Mouse (Mus musculus): Measurements from ENCODE around the gene Lrrfip1. TPM values are rescaled to one million over a fixed set of nuclear protein-coding genes. Genes with fewer than 3 reads are reported as not detected.

Gene Lrrfip1
- total RNA-seq, 2 experiments from 2014 or later: 131 to 149 TPM

DNA sequence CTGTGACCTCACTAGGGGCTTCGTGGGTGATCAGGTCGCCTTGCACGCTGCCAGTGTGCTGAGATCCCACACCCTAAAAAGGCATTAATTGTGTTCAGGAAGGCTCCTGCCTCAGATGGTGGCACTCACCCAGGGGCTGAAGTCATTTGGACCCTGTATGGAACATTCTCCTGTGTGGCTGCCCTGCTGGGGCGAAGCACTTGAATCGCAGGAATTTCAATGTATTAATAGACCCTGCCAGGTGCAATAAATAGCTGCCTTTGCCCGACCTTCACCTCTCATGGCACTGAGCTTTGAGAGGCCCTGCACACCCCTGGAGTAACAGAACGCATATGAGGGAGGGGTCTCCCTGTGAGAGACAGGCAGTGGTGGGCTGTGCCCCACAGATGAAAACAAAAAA lies 17.0 kb downstream of the Lrrfip1 start:
- Histone ChIP-seq H3K4me3 (no peak overlapping the region), H3K27ac (peak overlapping the region; percentile 82)
- intact Hi-C loops (cut with DNase I): loop anchor here (5.0 kb wide), 1 partner anchor 33 kb away; no protein-coding TSS in a partner anchor
- no peak for TF ChIP-seq CTCF (IDR thresholded peaks at IDR 0.05)
- peak; percentile 69 for DNase-seq

DNA sequence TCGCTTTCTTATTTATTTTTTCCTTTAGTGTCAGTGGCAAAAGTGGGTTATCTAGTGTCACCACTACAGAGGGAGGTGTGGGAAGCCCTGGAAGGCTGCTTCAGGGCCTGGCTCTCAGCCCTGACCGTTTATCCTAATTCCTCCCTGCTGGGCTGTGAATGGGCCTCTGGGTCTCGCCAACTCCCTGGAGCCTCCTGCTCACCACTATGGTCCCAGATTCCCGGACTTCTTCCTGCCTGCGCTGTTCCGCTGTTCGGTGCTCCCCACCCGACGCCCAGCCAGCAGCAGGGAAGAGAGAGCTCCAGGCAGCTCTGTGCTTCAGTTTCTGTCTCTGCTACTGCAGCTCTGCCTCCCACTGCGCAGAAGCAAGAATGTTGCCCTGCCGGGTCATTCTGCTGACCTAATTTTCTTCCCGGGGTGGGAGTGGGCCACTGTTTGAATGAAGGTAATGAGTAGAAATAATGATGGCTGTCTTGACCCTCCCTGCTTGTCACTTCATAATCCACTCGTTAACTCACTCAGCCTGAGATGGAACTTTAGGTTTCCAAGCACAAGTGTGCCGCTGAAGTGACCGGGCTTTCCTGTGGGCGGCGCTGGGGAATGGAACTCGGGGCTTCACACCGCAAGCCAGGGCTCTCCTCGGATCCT lies 18.7 kb downstream of the Lrrfip1 start:
- intact Hi-C loops (cut with DNase I): loop anchor here (5.0 kb wide), 1 partner anchor 35 kb away; no protein-coding TSS in a partner anchor
- Histone ChIP-seq H3K27ac (peak overlapping the region; percentile 82), H3K4me3 (peak overlapping the region; percentile 57)
- DNase-seq: peak; percentile 68
- TF ChIP-seq CTCF (IDR thresholded peaks at IDR 0.05): no peak; the same call in 1 of the 2 replicates

DNA sequence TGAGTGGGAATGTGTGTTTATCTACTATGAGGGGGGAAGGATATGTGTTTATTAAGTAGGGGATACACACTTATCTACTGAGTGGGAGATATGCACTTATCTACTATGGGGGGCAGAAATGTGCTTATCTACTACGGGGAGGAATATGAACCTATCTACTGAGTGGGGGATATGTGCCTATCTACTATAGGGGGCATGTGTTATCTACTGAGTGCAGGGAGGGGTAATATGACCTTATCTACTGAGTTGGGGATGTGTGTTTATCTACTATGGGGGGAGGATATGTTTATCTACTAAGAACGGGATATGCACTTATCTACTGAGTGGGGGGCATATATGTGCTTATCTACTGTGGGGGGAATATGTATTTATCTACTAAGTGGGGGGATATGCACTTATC lies 20.8 kb downstream of the Lrrfip1 start:
- TF ChIP-seq CTCF (IDR thresholded peaks at IDR 0.05): no peak
- DNase-seq: no peak
- Histone ChIP-seq H3K27ac (no peak overlapping the region), H3K4me3 (no peak overlapping the region)
- intact Hi-C loops (cut with DNase I): loop anchor here (5.0 kb wide), 1 partner anchor 37 kb away; no protein-coding TSS in a partner anchor

DNA sequence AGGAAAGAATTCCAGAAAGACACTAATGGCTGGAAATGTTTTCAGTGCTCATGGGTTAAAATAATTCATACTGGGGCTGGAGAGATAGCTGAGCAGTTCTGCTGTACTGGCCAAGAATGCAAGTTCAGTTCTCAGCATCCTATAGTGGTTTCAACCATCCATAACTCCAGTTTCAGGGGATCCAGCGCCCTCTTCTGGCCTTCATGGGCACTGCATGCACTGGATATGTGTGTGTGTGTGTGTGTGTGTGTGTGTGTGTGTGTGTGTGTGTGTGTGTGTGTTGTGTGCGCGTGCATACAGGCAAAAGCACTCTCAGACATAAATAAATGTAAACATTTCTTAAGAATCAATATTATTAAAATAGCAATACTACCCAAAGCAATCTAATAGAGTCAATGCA lies 22.8 kb downstream of the Lrrfip1 start:
- peak; percentile 55 for TF ChIP-seq CTCF (IDR thresholded peaks at IDR 0.05)
- H3K4me3 ChIP-seq: no peak overlapping the region
- intact Hi-C loops (cut with DNase I): loop anchor here (5.0 kb wide), 1 partner anchor 49 kb away; no protein-coding TSS in a partner anchor
- no peak overlapping the region for H3K27ac ChIP-seq
- no peak for DNase-seq

DNA sequence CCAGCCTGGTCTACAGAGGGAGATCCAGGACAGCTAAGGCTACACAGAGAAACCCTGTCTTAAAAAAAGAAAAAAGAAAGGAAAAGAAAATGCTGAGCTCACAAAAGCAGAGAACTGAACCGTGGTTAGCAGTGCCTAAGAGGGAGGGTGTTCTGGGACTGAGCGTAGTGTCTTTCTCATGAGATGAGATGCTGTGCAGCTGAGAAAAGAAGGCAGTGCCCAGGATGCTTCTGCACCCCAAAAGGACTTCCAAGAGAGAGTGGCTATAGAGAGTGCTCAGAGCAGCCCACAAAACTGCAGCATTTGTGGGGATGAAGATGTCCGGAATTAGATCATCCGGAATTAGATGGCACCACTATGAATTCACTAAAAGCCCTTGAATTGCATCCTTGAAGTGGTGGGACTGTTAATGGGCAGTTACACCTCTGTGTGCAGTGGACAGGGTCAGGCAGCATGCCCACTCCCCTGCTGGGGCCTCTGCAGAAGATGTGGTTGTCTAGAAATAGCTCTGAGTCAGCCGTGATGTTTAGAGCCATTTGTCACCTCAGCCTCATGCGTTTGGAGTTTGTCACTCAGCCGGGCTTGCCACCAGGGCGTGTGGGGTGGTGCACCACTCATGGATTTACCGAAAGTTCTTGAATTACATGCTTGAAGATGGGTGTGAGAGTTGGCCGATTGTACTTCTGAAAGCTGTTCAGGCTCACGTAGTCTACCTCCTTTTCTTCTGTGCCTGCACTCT lies 23.8 kb downstream of the Lrrfip1 start:
- Histone ChIP-seq H3K4me3 (no peak overlapping the region), H3K27ac (peak overlapping the region; percentile 82)
- intact Hi-C loops (cut with DNase I): loop anchor here (5.0 kb wide), 1 partner anchor 50 kb away; no protein-coding TSS in a partner anchor
- DNase-seq: peak; percentile 73
- TF ChIP-seq CTCF (IDR thresholded peaks at IDR 0.05): no peak

DNA sequence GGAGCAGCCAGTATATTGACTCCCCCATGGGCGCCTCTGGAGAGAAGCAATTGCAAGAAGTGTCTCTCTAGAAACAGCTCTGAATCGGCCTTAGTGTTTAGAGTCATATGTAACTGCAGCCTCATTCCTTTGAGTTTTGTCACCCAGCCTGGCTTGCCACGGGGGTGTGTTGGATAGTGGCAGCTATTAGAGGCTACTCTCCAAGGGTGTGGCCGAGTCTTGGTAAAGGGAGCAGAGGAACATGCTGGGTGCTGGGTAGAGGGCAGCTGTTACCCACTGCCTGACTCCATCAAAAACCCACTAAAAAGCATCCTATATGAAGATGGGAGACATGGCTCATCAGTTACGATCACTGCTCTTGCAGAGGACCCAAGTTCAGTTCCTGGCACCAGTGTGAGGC lies 24.7 kb downstream of the Lrrfip1 start:
- H3K4me3 ChIP-seq: no peak overlapping the region
- DNase-seq: no peak
- no peak for TF ChIP-seq CTCF (IDR thresholded peaks at IDR 0.05)
- H3K27ac ChIP-seq: peak overlapping the region; percentile 82
- intact Hi-C loops (cut with DNase I): loop anchor here (5.0 kb wide), 1 partner anchor 51 kb away; no protein-coding TSS in a partner anchor

DNA sequence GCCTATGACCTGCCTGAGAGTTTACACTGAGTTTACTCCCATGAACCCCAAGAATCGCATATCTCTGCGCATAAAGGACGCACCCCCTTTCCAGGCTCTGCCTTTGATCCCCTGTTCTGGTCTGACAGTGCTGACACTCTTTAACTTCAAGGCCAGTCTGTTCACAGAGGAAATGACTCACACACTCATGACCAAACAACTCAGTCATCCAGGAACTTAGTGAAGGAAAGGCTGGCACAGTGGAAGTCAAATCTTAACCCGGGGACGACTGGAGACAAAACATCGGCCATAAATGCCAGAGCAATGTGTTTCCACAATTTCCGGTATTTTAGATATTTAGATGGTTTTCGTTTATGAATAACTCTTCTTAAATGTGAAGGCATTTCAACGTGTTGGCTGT lies 25.4 kb downstream of the Lrrfip1 start:
- no peak for DNase-seq
- Histone ChIP-seq H3K4me3 (no peak overlapping the region), H3K27ac (peak overlapping the region; percentile 82)
- no peak for TF ChIP-seq CTCF (IDR thresholded peaks at IDR 0.05)
- intact Hi-C loops (cut with DNase I): loop anchor here (5.0 kb wide), 1 partner anchor 52 kb away; no protein-coding TSS in a partner anchor

DNA sequence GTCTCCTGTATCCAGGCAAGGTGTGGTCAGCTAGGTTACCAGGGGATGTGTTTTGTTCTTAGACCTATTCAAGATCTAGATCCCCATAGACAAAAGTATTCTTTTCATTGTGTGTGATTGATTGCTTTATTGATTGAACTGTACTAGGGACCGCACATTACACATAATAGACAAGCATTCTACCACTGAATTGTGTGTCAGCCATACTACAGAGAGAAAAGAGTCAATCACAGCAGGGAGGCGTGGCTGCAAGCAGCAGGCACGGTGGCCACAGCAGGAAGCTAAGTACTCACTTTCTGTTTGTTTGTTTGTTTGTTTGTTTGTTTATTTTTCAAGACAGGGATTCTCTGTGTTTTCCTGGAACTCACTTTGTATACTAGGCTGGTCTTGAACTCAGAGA lies 25.9 kb downstream of the Lrrfip1 start:
- intact Hi-C loops (cut with DNase I): loop anchor here (5.0 kb wide), 1 partner anchor 52 kb away; no protein-coding TSS in a partner anchor
- DNase-seq: no peak
- peak overlapping the region; percentile 82 for H3K27ac ChIP-seq
- no peak for TF ChIP-seq CTCF (IDR thresholded peaks at IDR 0.05)
- no peak overlapping the region for H3K4me3 ChIP-seq

DNA sequence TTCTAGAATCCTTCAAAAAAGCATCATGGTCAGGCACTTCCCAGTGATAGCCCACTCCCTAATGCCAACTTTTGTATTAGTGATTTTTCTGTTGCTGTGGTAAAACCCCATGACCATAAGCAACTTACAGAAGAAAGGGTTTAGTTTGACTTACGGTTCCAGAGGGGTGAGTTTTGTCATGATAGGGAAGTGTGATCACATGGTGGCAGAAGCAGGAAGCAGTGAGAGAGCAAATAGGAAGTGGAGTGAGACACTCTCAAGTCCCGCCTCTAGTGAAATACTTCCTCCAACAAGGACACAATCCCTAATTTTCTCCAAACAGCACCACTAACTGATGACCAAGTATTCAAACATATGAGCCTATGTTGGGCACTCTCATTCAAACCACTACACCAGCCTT lies 28.4 kb downstream of the Lrrfip1 start:
- Histone ChIP-seq H3K4me3 (no peak overlapping the region), H3K27ac (no peak overlapping the region)
- DNase-seq: no peak
- intact Hi-C loops (cut with DNase I): no loop called here
- no peak for TF ChIP-seq CTCF (IDR thresholded peaks at IDR 0.05)

DNA sequence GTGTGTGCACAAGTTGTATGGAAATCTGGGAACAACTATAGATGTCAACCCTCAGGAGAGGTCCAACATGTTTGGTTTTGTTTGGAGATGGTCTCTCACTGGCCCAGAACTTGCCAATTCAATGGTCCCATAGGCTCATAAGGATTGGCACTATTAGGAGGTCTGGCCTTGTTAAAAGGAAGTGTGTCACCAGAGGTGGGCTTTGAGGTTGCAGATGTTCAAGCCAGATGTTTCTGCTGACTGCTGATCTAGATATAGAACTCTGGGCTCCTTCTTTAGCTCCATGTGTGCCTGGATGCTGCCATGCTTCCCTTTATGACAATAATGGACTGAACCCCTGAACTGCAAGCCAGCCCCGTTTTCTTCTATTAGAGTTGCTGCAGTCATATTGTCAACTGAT lies 31.8 kb downstream of the Lrrfip1 start:
- no peak overlapping the region for H3K4me3 ChIP-seq
- TF ChIP-seq CTCF (IDR thresholded peaks at IDR 0.05): no peak
- no peak for DNase-seq
- H3K27ac ChIP-seq: peak overlapping the region; percentile 52; the same call in 1 of the 2 replicates
- intact Hi-C loops (cut with DNase I): no loop called here

DNA sequence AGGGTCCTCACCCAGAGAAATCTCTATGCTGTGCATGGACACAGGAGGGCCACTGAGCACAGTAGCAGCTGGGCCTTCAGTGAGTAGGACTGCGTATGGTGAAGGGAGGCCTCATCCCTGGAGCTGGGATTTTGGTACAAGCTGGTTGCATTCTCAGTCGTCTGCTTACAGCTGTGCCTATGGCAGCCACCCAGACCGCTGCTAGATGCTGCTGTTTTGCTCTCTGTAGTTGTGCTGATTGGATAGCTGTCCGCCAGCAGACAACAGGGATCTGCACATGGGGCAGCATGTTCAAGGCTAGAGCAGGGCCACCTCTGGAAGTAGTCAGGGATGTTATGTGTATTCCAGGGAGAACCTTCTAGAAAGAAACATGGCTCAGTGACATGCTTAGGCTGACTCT lies 33.0 kb downstream of the Lrrfip1 start:
- DNase-seq: peak; percentile 53
- no peak for TF ChIP-seq CTCF (IDR thresholded peaks at IDR 0.05)
- Histone ChIP-seq H3K27ac (peak overlapping the region; percentile 52), H3K4me3 (no peak overlapping the region)
- intact Hi-C loops (cut with DNase I): no loop called here

DNA sequence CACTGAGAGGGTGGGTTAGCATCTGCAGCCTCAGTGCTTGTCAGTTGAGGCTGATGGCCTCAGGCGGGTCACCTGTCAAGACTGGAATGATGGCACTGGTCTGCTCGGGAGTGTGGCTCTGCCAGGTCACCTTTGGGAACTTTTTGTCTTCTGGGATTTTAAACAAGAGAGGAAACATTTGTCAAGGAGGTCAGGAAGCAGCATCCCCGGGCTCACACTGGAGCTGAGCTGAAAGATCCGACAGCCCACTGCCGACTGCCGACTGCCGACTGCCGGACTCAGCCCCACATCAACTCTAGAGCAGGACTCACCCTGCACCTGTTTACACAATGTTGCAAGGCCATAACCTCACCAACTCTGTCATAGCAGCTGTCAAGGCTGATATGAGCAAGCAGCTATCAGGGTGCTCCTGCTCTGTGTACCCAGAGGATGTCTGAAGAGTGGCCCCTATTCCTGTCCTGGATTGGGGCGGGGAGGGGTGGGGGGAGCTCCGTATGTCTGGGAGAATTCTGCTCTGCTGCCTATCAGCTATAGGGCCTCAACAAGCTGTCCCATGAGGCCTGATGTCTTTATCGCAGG lies 33.9 kb downstream of the Lrrfip1 start:
- intact Hi-C loops (cut with DNase I): no loop called here
- no peak overlapping the region for H3K4me3 ChIP-seq
- DNase-seq: no peak
- peak overlapping the region; percentile 52 for H3K27ac ChIP-seq
- TF ChIP-seq CTCF (IDR thresholded peaks at IDR 0.05): no peak

DNA sequence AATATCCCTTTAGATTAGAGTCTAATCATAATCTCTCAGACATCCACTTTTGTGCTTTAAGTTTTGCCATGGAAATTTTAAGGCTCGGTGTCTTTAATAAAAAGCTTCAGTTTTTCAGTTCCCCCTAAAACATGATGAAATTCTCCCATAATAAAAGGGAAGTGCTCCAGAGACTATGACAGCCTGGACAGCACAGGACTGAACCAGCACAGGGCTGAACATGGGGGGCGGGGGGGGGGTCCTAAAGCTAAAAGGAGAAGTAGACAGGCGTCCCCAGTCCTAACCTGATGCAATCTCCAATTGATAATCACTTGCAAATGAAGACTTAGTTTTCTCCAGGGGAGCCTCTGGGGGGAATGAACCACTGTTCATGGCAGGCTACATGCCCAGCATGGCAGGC lies 36.0 kb downstream of the Lrrfip1 start:
- Histone ChIP-seq H3K27ac (peak overlapping the region; percentile 32; the same call in 1 of the 2 replicates), H3K4me3 (no peak overlapping the region)
- intact Hi-C loops (cut with DNase I): no loop called here
- DNase-seq: no peak
- no peak for TF ChIP-seq CTCF (IDR thresholded peaks at IDR 0.05)

All from gastrocnemius, adult 2 months (tissue).